Mouse (Mus musculus) olfactory bulb, adult 2 months (tissue): ENCODE data around the gene Atxn7l2.

Experiments
- CTCF ChIP-seq: fragments of 200-500 bp; IDR thresholded peaks from 2 replicates; pipeline ENCODE4 v1.5.1; 2012; ENCODE audit warnings: low read depth, mild to moderate bottlenecking, low read length, moderate library complexity; ENCODE audit not compliant: insufficient read depth
- POLR2A ChIP-seq: fragments of 200-500 bp; IDR thresholded peaks from 2 replicates; pipeline ENCODE4 v1.6.1; 2012; ENCODE audit warnings: mild to moderate bottlenecking, low read depth, low read length, moderate library complexity; ENCODE audit not compliant: insufficient read depth

GRCm38 (mm10) chr3:108231646-108232045 lies 20.9 kb upstream of the Atxn7l2 start:
- TF ChIP-seq CTCF (no peak), POLR2A (no peak)
